Mouse (Mus musculus) hindbrain, embryonic 11.5 days (tissue): ENCODE measurements around the gene Dchs2. TPM values are rescaled to one million over a fixed set of nuclear protein-coding genes. Genes with fewer than 3 reads are reported as not detected.

ENCODE experiments used
- ATAC-seq: fragments of 200-750 bp; cut with Nextera tagmentation; 2 replicates; pipeline ENCODE4 v1.8.0; 2017; ENCODE audit warnings: mild to moderate bottlenecking, moderate TSS enrichment, moderate library complexity; ENCODE audit not compliant: low FRiP score
- DNase-seq: peaks from one replicate; pipeline ENCODE4 v3.0.0-alpha.2; 2015; ENCODE audit warnings: low spot score
- H3K27ac ChIP-seq: fragments of 300-500 bp; sonication (generic); 2 replicates; pipeline ENCODE4 v1.5.1; 2014; ENCODE audit warnings: mild to moderate bottlenecking, low read depth, low read length
- H3K27me3 ChIP-seq: fragments of 300-500 bp; sonication (generic); 2 replicates; pipeline ENCODE4 v1.6.1; 2014; ENCODE audit warnings: mild to moderate bottlenecking, low read length, moderate library complexity, mixed read lengths; ENCODE audit not compliant: control insufficient read depth, insufficient read depth
- H3K36me3 ChIP-seq: fragments of 300-500 bp; sonication (generic); 2 replicates; pipeline ENCODE4 v1.6.1; 2014; ENCODE audit warnings: mild to moderate bottlenecking, low read length, moderate library complexity, mixed read lengths; ENCODE audit not compliant: control insufficient read depth, insufficient read depth
- H3K4me1 ChIP-seq: fragments of 300-500 bp; sonication (generic); replicated peaks from 2 replicates; pipeline ENCODE4 v1.6.1; 2014; ENCODE audit warnings: low read length, mixed read lengths; ENCODE audit not compliant: control insufficient read depth, insufficient read depth
- H3K4me2 ChIP-seq: fragments of 300-500 bp; sonication (generic); replicated peaks from 2 replicates; pipeline ENCODE4 v1.6.1; 2014; ENCODE audit warnings: mild to moderate bottlenecking, low read depth, low read length
- H3K4me3 ChIP-seq: fragments of 300-500 bp; sonication (generic); 2 replicates; pipeline ENCODE4 v1.5.1; 2014; ENCODE audit warnings: low read depth, low read length
- H3K9ac ChIP-seq: fragments of 300-500 bp; sonication (generic); 2 replicates; pipeline ENCODE4 v1.6.1; 2014; ENCODE audit warnings: low read depth, low read length
- H3K9me3 ChIP-seq: fragments of 300-500 bp; sonication (generic); 2 replicates; pipeline ENCODE4 v1.6.1; 2016; ENCODE audit warnings: low read length; ENCODE audit not compliant: control insufficient read depth
- WGBS: fragments of 180-500 bp; shearing (Covaris S2); extraction: QIAGEN DNeasy Blood & Tissue Kit; methylation state at CpG from one replicate; pipeline ENCODE4 v1.1.7; 2014; 5-methylcytosine and 5-hydroxymethylcytosine counted together
- polyA plus RNA-seq: library from polyadenylated mRNA; unstranded; fragments of >200 nt; fragmentation: Nextera tagmentation; extraction: Ambion mirVana; gene quantifications from 2 replicates; pipeline ENCODE4 v1.2.1, GENCODE M21; 2014

Dchs2 gene
- polyA plus RNA-seq, 1 experiment from 2014 or later, result 1.6 TPM

GRCm38 (mm10) chr3:83283882-83284281 lies 156.1 kb downstream of the Dchs2 start:
- Histone ChIP-seq H3K4me3 (no peak overlapping the region), H3K9me3 (no peaks in the 10 kb centered on the region), H3K4me1 (no peaks in the 10 kb centered on the region), H3K9ac (no peak overlapping the region), H3K36me3 (no peaks in the 10 kb centered on the region), H3K4me2 (no peak overlapping the region), H3K27ac (no peak overlapping the region), H3K27me3 (no peaks in the 10 kb centered on the region)
- no peak for DNase-seq
- 88% methylated on average over 1 of the region's 1 CpGs for WGBS
- no peak for ATAC-seq

- H3K36me3 ChIP-seq, result no peaks in the 10 kb centered on the region
- peak overlapping the region; percentile 29 for H3K4me3 ChIP-seq
- H3K9ac ChIP-seq, result peak overlapping the region; percentile 48; the same call in 1 of the 2 replicates
- 9% methylated on average over 11 of the region's 11 CpGs for whole genome bisulfite sequencing
- no peaks in the 10 kb centered on the region for H3K4me1 ChIP-seq
- ATAC-seq, result peak; percentile 89
- H3K27ac ChIP-seq, result no peak overlapping the region
- DNase-seq, result peak; percentile 82
- H3K4me2 ChIP-seq, result peak overlapping the region; percentile 48
- no peaks in the 10 kb centered on the region for H3K27me3 ChIP-seq
- no peaks in the 10 kb centered on the region for H3K9me3 ChIP-seq
These were observed 159.2 kb downstream of the Dchs2 start for GRCm38 (mm10) chr3:83286975-83287405.

GRCm38 (mm10) chr3:83288118-83288840 lies 160.5 kb downstream of the Dchs2 start:
- WGBS, result 65% methylated on average over 6 of the region's 6 CpGs
- DNase-seq (peak; percentile 11), ATAC-seq (no peak)
- no peak overlapping the region for H3K4me2 ChIP-seq
- no peaks in the 10 kb centered on the region for H3K9me3 ChIP-seq
- no peaks in the 10 kb centered on the region for H3K27me3 ChIP-seq
- H3K4me3 ChIP-seq, result no peak overlapping the region
- H3K9ac ChIP-seq, result no peak overlapping the region
- no peak overlapping the region for H3K27ac ChIP-seq
- no peaks in the 10 kb centered on the region for H3K36me3 ChIP-seq
- H3K4me1 ChIP-seq, result no peaks in the 10 kb centered on the region

- H3K4me1 ChIP-seq, result no peaks in the 10 kb centered on the region
- H3K9ac ChIP-seq, result no peak overlapping the region
- no peak for ATAC-seq
- no peak overlapping the region for H3K4me2 ChIP-seq
- H3K9me3 ChIP-seq, result no peaks in the 10 kb centered on the region
- DNase-seq, result no peak
- H3K27ac ChIP-seq, result no peak overlapping the region
- no peaks in the 10 kb centered on the region for H3K36me3 ChIP-seq
- H3K4me3 ChIP-seq, result no peak overlapping the region
- H3K27me3 ChIP-seq, result no peaks in the 10 kb centered on the region
These were observed 162.7 kb downstream of the Dchs2 start for GRCm38 (mm10) chr3:83290482-83290881.

GRCm38 (mm10) chr3:83290953-83291352 lies 163.2 kb downstream of the Dchs2 start:
- no peaks in the 10 kb centered on the region for H3K4me1 ChIP-seq
- WGBS, result 85% methylated on average over 1 of the region's 1 CpGs
- no peak for DNase-seq
- no peaks in the 10 kb centered on the region for H3K27me3 ChIP-seq
- ATAC-seq, result no peak
- H3K9ac ChIP-seq, result no peak overlapping the region
- H3K4me3 ChIP-seq, result no peak overlapping the region
- H3K9me3 ChIP-seq, result no peaks in the 10 kb centered on the region
- H3K27ac ChIP-seq, result no peak overlapping the region
- no peaks in the 10 kb centered on the region for H3K36me3 ChIP-seq
- no peak overlapping the region for H3K4me2 ChIP-seq

GRCm38 (mm10) chr3:83299783-83300382 lies 172.1 kb downstream of the Dchs2 start:
- no peak for DNase-seq
- H3K4me3 ChIP-seq, result no peak overlapping the region
- H3K27me3 ChIP-seq, result no peaks in the 10 kb centered on the region
- H3K27ac ChIP-seq, result no peak overlapping the region
- 71% methylated on average over 5 of the region's 5 CpGs for WGBS
- no peaks in the 10 kb centered on the region for H3K4me1 ChIP-seq
- no peak overlapping the region for H3K4me2 ChIP-seq
- no peak for ATAC-seq
- no peak overlapping the region for H3K9ac ChIP-seq
- H3K36me3 ChIP-seq, result no peaks in the 10 kb centered on the region
- H3K9me3 ChIP-seq, result no peaks in the 10 kb centered on the region

GRCm38 (mm10) chr3:83303876-83304275 lies 176.1 kb downstream of the Dchs2 start:
- no peak overlapping the region for H3K4me3 ChIP-seq

GRCm38 (mm10) chr3:83345928-83346327 lies 218.2 kb downstream of the Dchs2 start:
- ATAC-seq (no peak), DNase-seq (no peak)
- no peaks in the 10 kb centered on the region for H3K9me3 ChIP-seq
- H3K4me1 ChIP-seq, result no peaks in the 10 kb centered on the region
- no peak overlapping the region for H3K4me3 ChIP-seq
- H3K9ac ChIP-seq, result no peak overlapping the region
- no peak overlapping the region for H3K4me2 ChIP-seq
- no peaks in the 10 kb centered on the region for H3K27me3 ChIP-seq
- no peaks in the 10 kb centered on the region for H3K36me3 ChIP-seq
- no peak overlapping the region for H3K27ac ChIP-seq
- WGBS, result 85% methylated on average over 3 of the region's 3 CpGs

More at GRCm38 (mm10) chr3:83303876-83304275, 176.1 kb downstream of the Dchs2 start:
- Histone ChIP-seq H3K36me3 (no peaks in the 10 kb centered on the region), H3K9ac (no peak overlapping the region), H3K4me1 (no peaks in the 10 kb centered on the region), H3K27me3 (no peaks in the 10 kb centered on the region), H3K4me2 (no peak overlapping the region), H3K9me3 (no peaks in the 10 kb centered on the region), H3K27ac (no peak overlapping the region)
- 67% methylated on average over 5 of the region's 5 CpGs for WGBS
- DNase-seq (peak; percentile 46), ATAC-seq (no peak)

GRCm38 (mm10) chr3:83368500-83369068 lies 240.8 kb downstream of the Dchs2 start:
- ATAC-seq (no peak), DNase-seq (no peak)
- WGBS, result 92% methylated on average over 9 of the region's 9 CpGs
- H3K9me3 ChIP-seq, result no peaks in the 10 kb centered on the region
- H3K27me3 ChIP-seq, result no peaks in the 10 kb centered on the region
- no peak overlapping the region for H3K27ac ChIP-seq
- H3K4me3 ChIP-seq, result no peak overlapping the region
- no peaks in the 10 kb centered on the region for H3K36me3 ChIP-seq
- no peak overlapping the region for H3K9ac ChIP-seq
- H3K4me2 ChIP-seq, result no peak overlapping the region
- no peaks in the 10 kb centered on the region for H3K4me1 ChIP-seq
